Mouse (Mus musculus): ENCODE data around the gene Nln.

- TF ChIP-seq POLR2A (IDR thresholded peaks at IDR 0.05; ENCODE audit: borderline replicate concordance, low read depth, low read length) (no peak), CTCF (IDR thresholded peaks at IDR 0.05; ENCODE audit: low read depth, low read length) (no peak)
Observed at GRCm38 (mm10) chr13:104044332-104044731, 65.1 kb downstream of the Nln start.

Measured in bone marrow macrophage, adult 2 months (primary cell).